Mouse (Mus musculus): ENCODE results near the gene Olfr205. TPM values are rescaled to one million over a fixed set of nuclear protein-coding genes. Genes with fewer than 3 reads are reported as not detected.

Olfr205 gene
- polyA plus RNA-seq, 1 experiment from 2014 or later, result not detected

GRCm38 (mm10) chr16:59280542-59280941 is 50.4 kb downstream of the Olfr205 start:
- no peaks in the 10 kb centered on the region for H3K4me1 ChIP-seq (replicated peaks; ENCODE audit: control insufficient read depth, insufficient read depth, low read length)
- no peaks in the 10 kb centered on the region for H3K9me3 ChIP-seq (ENCODE audit: control insufficient read depth, low read length)
- WGBS, result 80% methylated on average over 3 of the region's 3 CpGs
- H3K27me3 ChIP-seq (ENCODE audit: control insufficient read depth, insufficient read depth, low read length), result no peaks in the 10 kb centered on the region
- no peaks in the 10 kb centered on the region for H3K36me3 ChIP-seq (ENCODE audit: control insufficient read depth, insufficient read depth, low read length)
- no peak overlapping the region for H3K4me3 ChIP-seq (ENCODE audit: low read depth, low read length)
- no peak; the same call in 1 of the 2 replicates for ATAC-seq (replicated peaks; ENCODE audit: low FRiP score)
- no peak overlapping the region for H3K27ac ChIP-seq (ENCODE audit: low read depth, low read length)
- no peak for DNase-seq (ENCODE audit: low spot score)
- H3K9ac ChIP-seq (ENCODE audit: low read length), result no peak overlapping the region
- no peak overlapping the region for H3K4me2 ChIP-seq (ENCODE audit: low read depth, low read length, severe bottlenecking)

Other genes starting within 250 kb of the Olfr205 start
- gene Olfr191, start 241.3 kb downstream of the Olfr205 start, polyA plus RNA-seq (2014; fragmentation: Nextera tagmentation; extraction: Ambion mirVana), result not detected in 2 replicates
- gene Olfr193, start 219.3 kb downstream of the Olfr205 start, polyA plus RNA-seq (2014; fragmentation: Nextera tagmentation; extraction: Ambion mirVana), result not detected in 2 replicates
- gene Olfr194, start 210.1 kb downstream of the Olfr205 start, polyA plus RNA-seq (2014; fragmentation: Nextera tagmentation; extraction: Ambion mirVana), result not detected in 2 replicates
- not detected in 2 replicates for gene Olfr195, start 184.1 kb downstream of the Olfr205 start, polyA plus RNA-seq (2014; fragmentation: Nextera tagmentation; extraction: Ambion mirVana)
- not detected in 2 replicates for gene Olfr196, start 160.7 kb downstream of the Olfr205 start, polyA plus RNA-seq (2014; fragmentation: Nextera tagmentation; extraction: Ambion mirVana)
- not detected in 2 replicates for gene Olfr198, start 127.6 kb downstream of the Olfr205 start, polyA plus RNA-seq (2014; fragmentation: Nextera tagmentation; extraction: Ambion mirVana)
- not detected in 2 replicates for gene Olfr199, start 111.4 kb downstream of the Olfr205 start, polyA plus RNA-seq (2014; fragmentation: Nextera tagmentation; extraction: Ambion mirVana)
- gene Olfr201, start 58.5 kb downstream of the Olfr205 start, polyA plus RNA-seq (2014; fragmentation: Nextera tagmentation; extraction: Ambion mirVana), result not detected in 2 replicates
- gene Olfr202, start 44.3 kb downstream of the Olfr205 start, polyA plus RNA-seq (2014; fragmentation: Nextera tagmentation; extraction: Ambion mirVana), result not detected in 2 replicates
- gene Olfr203, start 32.3 kb downstream of the Olfr205 start, polyA plus RNA-seq (2014; fragmentation: Nextera tagmentation; extraction: Ambion mirVana), result not detected in 2 replicates
- gene Olfr204, start 12.9 kb downstream of the Olfr205 start, polyA plus RNA-seq (2014; fragmentation: Nextera tagmentation; extraction: Ambion mirVana), result not detected in 2 replicates
- gene Olfr206, start 18.1 kb upstream of the Olfr205 start, polyA plus RNA-seq (2014; fragmentation: Nextera tagmentation; extraction: Ambion mirVana), result not detected in 2 replicates
- gene Olfr209, start 32.9 kb upstream of the Olfr205 start, polyA plus RNA-seq (2014; fragmentation: Nextera tagmentation; extraction: Ambion mirVana), result not detected in 2 replicates
- gene Gabrr3, start 76.2 kb upstream of the Olfr205 start, polyA plus RNA-seq (2014; fragmentation: Nextera tagmentation; extraction: Ambion mirVana), result 0.07 TPM in 1 of 2 replicates, not detected in the other
- gene Riox2, start 140.6 kb upstream of the Olfr205 start, polyA plus RNA-seq (2014; fragmentation: Nextera tagmentation; extraction: Ambion mirVana), result 30.7 and 31.1 TPM in 2 replicates

All from forebrain, embryonic 11.5 days (tissue).